Mouse (Mus musculus) E14TG2a.4 (cell line): ENCODE measurements at regions not wholly inside any gene's neighbourhood (a gene's known extent, or its start where the extent isn't known, plus 50 kb on each side); places are given as distances from the start of the nearest gene placed in this dataset.

Source experiments
- H3K27me3 ChIP-seq: 2 replicates; pipeline ENCODE4 v1.6.1; 2014; ENCODE audit warnings: low read length, control low read depth; ENCODE audit not compliant: insufficient read depth
- H3K36me3 ChIP-seq: 2 replicates; pipeline ENCODE4 v1.6.1; 2014; ENCODE audit warnings: low read length, control low read depth; ENCODE audit not compliant: insufficient read depth
- H3K4me1 ChIP-seq: replicated peaks from 2 replicates; pipeline ENCODE4 v1.6.1; 2014; ENCODE audit warnings: low read depth, low read length, control low read depth
- H3K4me3 ChIP-seq: replicated peaks from 2 replicates; pipeline ENCODE4 v1.5.1; 2014; ENCODE audit warnings: mild to moderate bottlenecking, low read length
- H3K9me3 ChIP-seq: 2 replicates; pipeline ENCODE4 v1.6.1; 2014; ENCODE audit warnings: low read length, control low read depth
- CTCF ChIP-seq: conservative IDR thresholded peaks from 2 replicates; pipeline ENCODE4 v1.5.1; 2014; ENCODE audit warnings: low read length
- NANOG ChIP-seq: IDR thresholded peaks from 2 replicates; pipeline ENCODE4 v1.6.1; 2014; ENCODE audit warnings: borderline replicate concordance, low read length, mixed read lengths
- POU5F1 ChIP-seq: IDR thresholded peaks from 2 replicates; pipeline ENCODE4 v1.6.1; 2014; ENCODE audit warnings: low read length, borderline replicate concordance

DNA sequence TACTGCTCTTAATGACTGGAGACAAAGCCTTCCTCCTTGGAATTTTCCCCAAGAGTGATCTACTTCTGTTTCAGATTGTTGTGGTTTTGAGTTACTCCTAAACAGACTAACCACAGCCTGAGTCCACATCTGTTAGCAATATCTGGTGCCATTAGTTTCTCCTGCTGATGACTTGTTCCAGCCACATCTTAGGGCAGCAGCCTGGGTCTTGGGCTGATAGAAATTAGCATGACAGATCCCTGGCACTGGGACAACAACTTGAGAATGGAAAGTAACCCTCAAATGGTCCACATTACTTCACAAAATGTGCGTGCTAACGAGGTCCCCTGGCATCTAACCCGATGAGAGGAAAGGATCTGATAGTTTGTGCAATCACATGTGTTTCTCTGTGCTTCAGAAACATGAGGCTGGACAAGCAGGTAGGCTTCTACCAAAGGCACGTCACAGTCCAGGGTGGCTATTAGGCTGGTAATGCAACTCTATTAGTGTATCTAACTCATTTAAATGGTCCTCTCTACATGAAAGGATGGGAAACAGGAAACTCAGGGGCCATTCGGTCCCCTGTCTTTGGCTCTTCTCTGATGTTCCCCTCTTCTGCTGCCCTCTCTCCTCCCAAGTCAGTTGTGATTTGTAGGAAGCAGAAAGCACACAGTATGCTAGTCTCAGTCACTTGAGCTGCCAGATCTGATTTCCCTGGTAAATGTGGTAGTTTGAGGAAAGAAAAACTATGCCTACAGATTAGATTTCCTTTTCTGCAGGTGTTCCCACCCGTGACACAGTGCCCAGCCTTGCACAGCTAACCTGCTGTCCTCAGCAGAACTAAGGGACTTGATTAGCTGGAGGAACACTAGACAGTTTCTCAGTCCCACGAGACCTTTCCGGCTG is 2866.9 kb upstream of the 5930422O12Rik start:
- no peaks in the 10 kb centered on the region for H3K4me1 ChIP-seq
- no peaks in the 10 kb centered on the region for H3K36me3 ChIP-seq
- H3K4me3 ChIP-seq: no peak overlapping the region
- peaks cover 6% of the 10 kb centered on the region for H3K9me3 ChIP-seq
- no peaks in the 10 kb centered on the region for H3K27me3 ChIP-seq
- no peak for TF ChIP-seq POU5F1
- TF ChIP-seq NANOG: no peak
- no peak for TF ChIP-seq CTCF

GRCm38 (mm10) chr8:30569799-30570198 is 2858.7 kb upstream of the 5930422O12Rik start:
- no peaks in the 10 kb centered on the region for H3K27me3 ChIP-seq
- H3K4me1 ChIP-seq: no peaks in the 10 kb centered on the region
- H3K4me3 ChIP-seq: no peak overlapping the region
- H3K9me3 ChIP-seq: no peaks in the 10 kb centered on the region
- TF ChIP-seq NANOG: no peak
- TF ChIP-seq CTCF: no peak
- TF ChIP-seq POU5F1: no peak
- H3K36me3 ChIP-seq: no peaks in the 10 kb centered on the region

- H3K27me3 ChIP-seq: no peaks in the 10 kb centered on the region
- TF ChIP-seq CTCF: no peak
- no peak overlapping the region for H3K4me3 ChIP-seq
Measured at GRCm38 (mm10) chr8:30570547-30570946, 2858.0 kb upstream of the 5930422O12Rik start.

GRCm38 (mm10) chr8:30587508-30587907 is 2841.0 kb upstream of the 5930422O12Rik start:
- Histone ChIP-seq H3K27me3 (no peaks in the 10 kb centered on the region), H3K36me3 (no peaks in the 10 kb centered on the region), H3K4me1 (no peaks in the 10 kb centered on the region), H3K9me3 (no peaks in the 10 kb centered on the region), H3K4me3 (no peak overlapping the region)
- TF ChIP-seq NANOG (no peak), CTCF (no peak), POU5F1 (no peak)

More at GRCm38 (mm10) chr8:30570547-30570946, 2858.0 kb upstream of the 5930422O12Rik start:
- Histone ChIP-seq H3K4me1 (no peaks in the 10 kb centered on the region), H3K36me3 (no peaks in the 10 kb centered on the region), H3K9me3 (no peaks in the 10 kb centered on the region)

GRCm38 (mm10) chr8:30602421-30602820 is 2826.1 kb upstream of the 5930422O12Rik start:
- Histone ChIP-seq H3K4me3 (no peak overlapping the region), H3K36me3 (no peaks in the 10 kb centered on the region), H3K9me3 (no peaks in the 10 kb centered on the region), H3K27me3 (no peaks in the 10 kb centered on the region), H3K4me1 (no peaks in the 10 kb centered on the region)
- no peak for TF ChIP-seq NANOG
- no peak for TF ChIP-seq CTCF
- TF ChIP-seq POU5F1: no peak

GRCm38 (mm10) chr8:30630332-30630731 is 2798.2 kb upstream of the 5930422O12Rik start:
- no peak overlapping the region for H3K4me3 ChIP-seq
- H3K9me3 ChIP-seq: peaks cover 3% of the 10 kb centered on the region; the same call in 1 of the 2 replicates
- H3K36me3 ChIP-seq: no peaks in the 10 kb centered on the region
- no peaks in the 10 kb centered on the region for H3K27me3 ChIP-seq
- TF ChIP-seq CTCF (no peak), NANOG (no peak), POU5F1 (no peak)
- no peaks in the 10 kb centered on the region for H3K4me1 ChIP-seq

DNA sequence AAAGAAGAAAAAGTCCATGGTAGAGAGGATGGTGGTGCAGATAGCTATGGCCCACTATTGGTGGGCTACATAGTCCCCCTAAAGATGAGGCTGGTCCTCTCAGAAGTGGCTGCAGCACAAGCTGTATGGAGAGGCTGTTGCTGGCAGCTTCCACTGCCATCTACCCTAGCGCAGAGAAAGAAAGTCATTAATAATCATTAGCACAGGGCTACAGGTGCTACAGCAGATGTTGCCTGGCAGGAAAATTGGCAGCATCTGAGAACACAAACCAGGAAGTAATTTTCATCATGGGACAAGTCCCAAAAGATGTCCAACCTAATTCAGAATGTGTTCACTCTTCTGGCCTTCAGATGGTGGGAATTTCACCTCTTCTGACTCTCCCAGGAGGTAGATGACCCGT is 2791.7 kb upstream of the 5930422O12Rik start:
- Histone ChIP-seq H3K9me3 (no peaks in the 10 kb centered on the region), H3K4me1 (no peaks in the 10 kb centered on the region), H3K36me3 (no peaks in the 10 kb centered on the region), H3K4me3 (no peak overlapping the region), H3K27me3 (no peaks in the 10 kb centered on the region)
- no peak for TF ChIP-seq POU5F1
- no peak for TF ChIP-seq NANOG
- no peak for TF ChIP-seq CTCF

GRCm38 (mm10) chr8:30642866-30643690 is 2785.4 kb upstream of the 5930422O12Rik start:
- H3K36me3 ChIP-seq: no peaks in the 10 kb centered on the region
- H3K4me3 ChIP-seq: no peak overlapping the region
- no peaks in the 10 kb centered on the region for H3K9me3 ChIP-seq
- H3K27me3 ChIP-seq: no peaks in the 10 kb centered on the region
- H3K4me1 ChIP-seq: peaks cover 10% of the 10 kb centered on the region
- no peak for TF ChIP-seq CTCF
